In the genomic region with DNA sequence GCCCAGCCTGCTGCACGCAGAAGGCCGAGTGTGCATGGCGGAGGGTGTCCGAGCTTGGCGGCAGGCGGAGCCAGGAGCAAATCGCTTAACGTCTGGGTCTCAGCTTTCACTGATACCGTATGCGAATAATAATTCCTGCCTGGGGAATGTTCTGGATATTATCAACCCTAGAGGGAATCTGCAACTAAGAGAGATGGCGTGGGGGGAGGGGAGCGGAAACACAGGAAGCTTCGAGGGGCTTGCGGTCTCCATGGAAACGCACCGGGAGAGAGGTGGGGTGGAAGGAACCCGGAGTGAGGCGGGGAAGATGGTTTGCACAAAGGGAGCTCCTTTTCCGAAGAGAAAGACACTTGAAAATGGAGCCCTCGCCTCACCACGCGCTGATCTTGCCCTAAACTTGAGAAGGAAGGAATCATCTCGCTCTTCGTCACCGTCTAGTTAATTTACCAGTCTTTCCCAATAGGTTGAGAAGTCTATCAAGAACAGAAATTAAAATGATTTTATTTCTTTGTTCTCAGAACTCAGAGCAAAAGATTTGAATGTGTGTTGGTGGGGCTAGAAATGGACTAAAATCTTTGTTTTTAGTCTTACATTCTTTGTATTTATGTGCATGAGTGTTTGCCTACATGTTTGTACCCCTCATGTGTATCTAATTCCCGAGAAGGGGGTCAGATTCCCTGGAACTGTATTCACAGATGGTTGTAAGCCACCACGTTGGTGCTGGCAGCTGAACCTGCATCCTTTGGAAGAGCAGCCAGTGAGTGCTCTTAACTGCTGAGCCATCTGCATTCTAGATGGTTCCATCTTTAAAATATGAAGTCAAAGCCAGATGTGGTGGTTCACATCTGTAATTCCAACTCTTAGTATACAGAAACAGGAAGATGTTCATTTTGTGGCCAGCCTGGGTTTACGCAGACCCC, we compare ENCODE assay signal across 10 mouse cellular contexts. TPM values are rescaled to one million over a fixed set of nuclear protein-coding genes. Genes with fewer than 3 reads are reported as not detected.
A peak's percentile ranks its signal among the peaks of the same experiment; 100 is the strongest.
DNase-seq lines count a peak whose midpoint lies in the region; ATAC-seq and TF ChIP-seq lines count a peak whose summit lies in the region.
"Had no signal": no experiment of that assay in that cellular context is flagged by ENCODE, and none has a peak within 500 bp of the region (broad histone marks: within the 10 kb centered on the region; RNA-seq: fewer than 3 reads in every experiment).

No protein-coding gene starts in this region.

- peak; percentile 72 for ATAC-seq in heart, embryonic 11.5 days (replicated peaks; ENCODE audit: insufficient number of reproducible peaks, low FRiP score, low TSS enrichment)
- peak; percentile 44; the same call in 1 of the 2 replicates for ATAC-seq in lung, embryonic 15.5 days (ENCODE audit: borderline replicate concordance, extremely low read depth, low FRiP score, low TSS enrichment)

- intact Hi-C loops in gastrocnemius, adult 2 months (cut with DNase I), result no loop called here
- intact Hi-C loops in gastrocnemius, postnatal 36 days (cut with DNase I), result loop anchor here (2.0 kb wide), 1 partner anchor 26 kb away; no protein-coding TSS in a partner anchor

- H3K9ac ChIP-seq in heart, embryonic 11.5 days (ENCODE audit: low read depth, low read length), result peak overlapping the region; percentile 61; the same call in 1 of the 2 replicates
- peak overlapping the region; percentile 24; the same call in 1 of the 2 replicates for H3K9ac ChIP-seq in lung, embryonic 15.5 days

- no peak for TF ChIP-seq CTCF in gastrocnemius, adult 2 months (IDR thresholded peaks at IDR 0.05)

- WGBS in heart, embryonic 11.5 days (ENCODE audit: insufficient replicate concordance), result 7% methylated on average over 28 of the region's 28 CpGs
- 5% methylated on average over 28 of the region's 28 CpGs for WGBS in lung, embryonic 15.5 days

- H3K4me3 ChIP-seq in gastrocnemius, adult 2 months, result peak overlapping the region; percentile 59
- H3K4me3 ChIP-seq in heart, embryonic 11.5 days (ENCODE audit: low read depth, low read length), result peak overlapping the region; percentile 15; the same call in 1 of the 2 replicates
- peak overlapping the region; percentile 27 for H3K4me3 ChIP-seq in lung, embryonic 15.5 days

- peak overlapping the region; percentile 72 for H3K27ac ChIP-seq in gastrocnemius, adult 2 months
- peak overlapping the region; percentile 82 for H3K27ac ChIP-seq in heart, embryonic 11.5 days (ENCODE audit: low read depth, low read length)
- H3K27ac ChIP-seq in lung, embryonic 15.5 days, result peak overlapping the region; percentile 78

- peak; percentile 43 for DNase-seq in gastrocnemius, adult 2 months
- DNase-seq in gastrocnemius, postnatal 36 days, result no peak
- peak; percentile 92 for DNase-seq in embryo, embryonic 11.5 days (ENCODE audit: low read depth, low spot score)
- DNase-seq in layer of hippocampus, adult 18-20 months (ENCODE audit: low spot score in 2 of 2), result peak; percentile 37 to 51
- DNase-seq in retina, postnatal 1 day, result peak; percentile 95
- no peak for DNase-seq in c-Kit-positive CD71-positive TER-119-positive erythroid progenitor cells, embryonic 14.5 days (ENCODE audit: low spot score)

- no peaks in the 10 kb centered on the region for H3K36me3 ChIP-seq in heart, embryonic 11.5 days (ENCODE audit: control insufficient read depth, insufficient read depth, low read length)
- H3K36me3 ChIP-seq in lung, embryonic 15.5 days, result no peaks in the 10 kb centered on the region

- H3K4me1 ChIP-seq in heart, embryonic 11.5 days (ENCODE audit: control insufficient read depth, insufficient read depth, low read length), result peaks cover 48% of the 10 kb centered on the region
- H3K4me1 ChIP-seq in lung, embryonic 15.5 days, result peaks cover 61% of the 10 kb centered on the region

- H3K9me3 ChIP-seq in heart, embryonic 11.5 days (replicated peaks; ENCODE audit: control insufficient read depth, low read length), result no peaks in the 10 kb centered on the region
- H3K9me3 ChIP-seq in lung, embryonic 15.5 days, result no peaks in the 10 kb centered on the region

- H3K27me3 ChIP-seq in heart, embryonic 11.5 days (ENCODE audit: control insufficient read depth, insufficient read depth, low read length), result no peaks in the 10 kb centered on the region
- no peaks in the 10 kb centered on the region for H3K27me3 ChIP-seq in lung, embryonic 15.5 days

- peak overlapping the region; percentile 58 for H3K4me2 ChIP-seq in heart, embryonic 11.5 days
- peak overlapping the region; percentile 56 for H3K4me2 ChIP-seq in lung, embryonic 15.5 days

RNA-seq across cellular contexts. Expression of a gene that starts 22.8 kb away (rescaled TPM):
- total RNA-seq in gastrocnemius, adult 2 months (2021), result not detected
- total RNA-seq in gastrocnemius, postnatal 36 days (2021), result not detected
- polyA plus RNA-seq in heart, embryonic 11.5 days (2014; fragmentation: Nextera tagmentation; extraction: Ambion mirVana), result 1.3 and 2.2 TPM in 2 replicates
- total RNA-seq in layer of hippocampus, adult 18-20 months (2021), result not detected
- 0.36 and 0.88 TPM in 2 replicates for polyA plus RNA-seq in lung, embryonic 15.5 days (2015; fragmentation: Nextera tagmentation; extraction: Ambion mirVana)
- total RNA-seq: CH12.LX had no signal
- polyA plus RNA-seq: large intestine, adult 2 months had no signal

RNA-seq across cellular contexts. Expression of a gene that starts 32.5 kb away (rescaled TPM):
- total RNA-seq in gastrocnemius, adult 2 months (2021), result 10 to 100 TPM; 33.6 to 35.8 TPM
- 10 to 100 TPM; 35.5 to 39.9 TPM for total RNA-seq in gastrocnemius, postnatal 36 days (2021)
- polyA plus RNA-seq in heart, embryonic 11.5 days (2014; fragmentation: Nextera tagmentation; extraction: Ambion mirVana), result 38.0 and 44.3 TPM in 2 replicates
- 10 to 100 TPM; 27.9 to 29.4 TPM for total RNA-seq in layer of hippocampus, adult 18-20 months (2021)
- polyA plus RNA-seq in lung, embryonic 15.5 days (2015; fragmentation: Nextera tagmentation; extraction: Ambion mirVana), result 45.2 and 47.3 TPM in 2 replicates

RNA-seq across cellular contexts. Expression of a gene that starts 46.4 kb away (rescaled TPM):
- total RNA-seq in gastrocnemius, adult 2 months (2021), result 1 to 10 TPM; 6.3 TPM
- 1 to 10 TPM; 5.7 to 6.0 TPM for total RNA-seq in gastrocnemius, postnatal 36 days (2021)
- polyA plus RNA-seq in heart, embryonic 11.5 days (2014; fragmentation: Nextera tagmentation; extraction: Ambion mirVana), result 58.8 and 60.8 TPM in 2 replicates
- 1 to 10 TPM; 3.1 to 4.7 TPM for total RNA-seq in layer of hippocampus, adult 18-20 months (2021)
- polyA plus RNA-seq in lung, embryonic 15.5 days (2015; fragmentation: Nextera tagmentation; extraction: Ambion mirVana), result 86.3 and 88.2 TPM in 2 replicates
- total RNA-seq: CH12.LX had no signal

RNA-seq across cellular contexts. Expression of a gene that starts 59.5 kb away (rescaled TPM):
- 10 to 100 TPM; 50.8 to 56.0 TPM for total RNA-seq in gastrocnemius, adult 2 months (2021)
- 10 to 100 TPM; 52.7 to 60.2 TPM for total RNA-seq in gastrocnemius, postnatal 36 days (2021)
- 9.1 and 9.9 TPM in 2 replicates for polyA plus RNA-seq in heart, embryonic 11.5 days (2014; fragmentation: Nextera tagmentation; extraction: Ambion mirVana)
- 10 to 100 TPM; 93.4 to 97.0 TPM for total RNA-seq in layer of hippocampus, adult 18-20 months (2021)
- 9.5 and 9.9 TPM in 2 replicates for polyA plus RNA-seq in lung, embryonic 15.5 days (2015; fragmentation: Nextera tagmentation; extraction: Ambion mirVana)

Comparison
In these comparisons a context has a peak if more than half of its experiments do, and no peak if none do; other contexts are left out.
1. DNase-seq: peak in gastrocnemius, adult 2 months (single experiment), embryo, embryonic 11.5 days (single experiment), layer of hippocampus, adult 18-20 months (2 of 2) and retina, postnatal 1 day (single experiment); none in gastrocnemius, postnatal 36 days (0 of 2) and c-Kit-positive CD71-positive TER-119-positive erythroid progenitor cells, embryonic 14.5 days (single experiment).
2. Peak in every context shown above with its lines, with median percentiles within 50 percentile points of each other: H3K27ac ChIP-seq and H3K4me3 ChIP-seq.